Mouse (Mus musculus) stomach, postnatal 0 days (tissue): ENCODE results near the gene Kcnj14. TPM values are rescaled to one million over a fixed set of nuclear protein-coding genes. Genes with fewer than 3 reads are reported as not detected.

Experiments used
- ATAC-seq: fragments of 200-750 bp; cut with Nextera tagmentation; 2 replicates; pipeline ENCODE4 v1.8.0; 2017; ENCODE audit not compliant: low FRiP score, low TSS enrichment
- DNase-seq: peaks from one replicate; pipeline ENCODE4 v3.0.0-alpha.2; 2016; ENCODE audit warnings: low spot score
- H3K27ac ChIP-seq: fragments of 300-500 bp; sonication (generic); replicated peaks from 2 replicates; pipeline ENCODE4 v1.5.1; 2014; ENCODE audit warnings: mild to moderate bottlenecking, control low read depth
- H3K27me3 ChIP-seq: fragments of 300-500 bp; sonication (generic); 2 replicates; pipeline ENCODE4 v1.6.1; 2014; ENCODE audit warnings: low read length; ENCODE audit not compliant: control insufficient read depth, insufficient read depth
- H3K36me3 ChIP-seq: fragments of 300-500 bp; sonication (generic); 2 replicates; pipeline ENCODE4 v1.6.1; 2014; ENCODE audit warnings: low read length, mixed read lengths; ENCODE audit not compliant: control insufficient read depth, insufficient read depth
- H3K4me1 ChIP-seq: fragments of 300-500 bp; sonication (generic); replicated peaks from 2 replicates; pipeline ENCODE4 v1.6.1; 2014; ENCODE audit warnings: antibody characterized with exemption; ENCODE audit not compliant: control insufficient read depth, insufficient read depth
- H3K4me2 ChIP-seq: fragments of 300-500 bp; sonication (generic); replicated peaks from 2 replicates; pipeline ENCODE4 v1.6.1; 2014; ENCODE audit warnings: low read depth, mild to moderate bottlenecking, control low read depth, moderate library complexity
- H3K4me3 ChIP-seq: fragments of 300-500 bp; sonication (generic); 2 replicates; pipeline ENCODE4 v1.5.1; 2014; ENCODE audit warnings: low read depth, low read length, control low read depth
- H3K9ac ChIP-seq: fragments of 300-500 bp; sonication (generic); 2 replicates; pipeline ENCODE4 v1.6.1; 2014; ENCODE audit warnings: mild to moderate bottlenecking, low read length, control low read depth, mixed read lengths
- H3K9me3 ChIP-seq: fragments of 300-500 bp; sonication (generic); 2 replicates; pipeline ENCODE4 v1.6.1; 2016; ENCODE audit warnings: low read length; ENCODE audit not compliant: control insufficient read depth
- CTCF ChIP-seq: IDR thresholded peaks from 2 replicates; pipeline ENCODE4 v1.5.1; 2016; ENCODE audit warnings: antibody characterized with exemption, low read depth, mild to moderate bottlenecking, moderate library complexity
- EP300 ChIP-seq: optimal IDR thresholded peaks from 2 replicates; pipeline ENCODE3; 2016; ENCODE audit warnings: antibody characterized with exemption
- WGBS: fragments of 180-500 bp; shearing (Covaris S2); extraction: QIAGEN DNeasy Blood & Tissue Kit; methylation state at CpG from one replicate; pipeline ENCODE4 v1.1.7; 2014; 5-methylcytosine and 5-hydroxymethylcytosine counted together
- polyA plus RNA-seq: library from polyadenylated mRNA; unstranded; fragments of >200 nt; fragmentation: Nextera tagmentation; extraction: Ambion mirVana; gene quantifications from 2 replicates; pipeline ENCODE4 v1.2.1, GENCODE M21; 2015

The Kcnj14 gene
- polyA plus RNA-seq, 1 experiment from 2014 or later: 0.22 TPM

DNA sequence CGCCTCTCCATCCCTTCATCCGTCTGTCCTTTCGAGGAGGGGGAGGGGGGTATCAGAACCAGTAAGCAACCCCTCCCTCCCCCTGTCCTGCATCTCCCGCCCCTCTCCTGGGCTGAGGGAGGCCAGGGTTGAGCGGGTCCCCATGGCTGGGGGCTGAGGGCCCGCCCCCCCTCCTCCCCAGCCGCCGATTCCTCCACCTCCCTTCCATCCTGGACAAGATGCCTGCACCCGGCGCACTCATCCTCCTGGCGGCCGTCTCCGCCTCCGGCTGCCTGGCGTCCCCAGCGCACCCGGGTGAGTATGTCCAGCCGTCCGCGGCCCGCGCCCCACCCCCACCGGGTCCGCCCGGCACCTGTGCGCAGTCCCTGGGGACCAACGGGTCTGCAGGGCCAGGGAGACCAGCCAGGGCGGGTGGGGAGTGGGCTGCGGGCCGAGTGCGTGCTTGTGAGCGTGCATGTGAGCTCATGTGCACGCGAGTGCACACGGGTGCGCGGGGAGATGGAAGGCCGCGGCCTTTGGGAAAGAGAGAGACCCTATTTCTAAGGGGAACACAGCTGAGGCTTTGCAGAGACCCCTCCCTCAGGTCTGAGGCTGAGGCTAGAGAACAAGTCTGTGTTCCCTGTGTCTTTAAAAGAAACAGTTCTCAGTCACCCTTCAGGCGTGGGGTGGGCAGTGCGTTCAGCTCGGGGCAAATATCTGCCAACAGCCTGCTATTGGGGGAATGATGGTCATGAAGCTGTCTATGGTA lies 39.0 kb downstream of the Kcnj14 start:
- DNase-seq (no peak), ATAC-seq (peak; percentile 21; the same call in 1 of the 2 replicates)
- peaks cover 6% of the 10 kb centered on the region; the same call in 1 of the 2 replicates for H3K4me1 ChIP-seq
- no peak overlapping the region for H3K27ac ChIP-seq
- TF ChIP-seq EP300 (no peak), CTCF (peak; percentile 32; the same call in 1 of the 2 replicates)
- peak overlapping the region; percentile 68 for H3K4me2 ChIP-seq
- no peaks in the 10 kb centered on the region for H3K9me3 ChIP-seq
- H3K9ac ChIP-seq: peak overlapping the region; percentile 48
- 2% methylated on average over 38 of the region's 42 CpGs for WGBS
- no peaks in the 10 kb centered on the region for H3K36me3 ChIP-seq
- peak overlapping the region; percentile 43 for H3K4me3 ChIP-seq
- no peaks in the 10 kb centered on the region; the same call in 1 of the 2 replicates for H3K27me3 ChIP-seq

GRCm38 (mm10) chr7:45784524-45785372 lies 39.8 kb downstream of the Kcnj14 start, which contains the start of gene Sult2b1:
Gene Sult2b1, minus strand, starts transcription at chr7:45784669.
- Histone ChIP-seq H3K36me3 (no peaks in the 10 kb centered on the region), H3K4me1 (peaks cover 6% of the 10 kb centered on the region; the same call in 1 of the 2 replicates), H3K9ac (peak within 1 kb of the TSS; percentile 61), H3K27ac (no peak within 1 kb of the TSS), H3K27me3 (no peaks in the 10 kb centered on the region; the same call in 1 of the 2 replicates), H3K4me2 (peak within 1 kb of the TSS; percentile 93), H3K4me3 (peak within 1 kb of the TSS; percentile 55), H3K9me3 (no peaks in the 10 kb centered on the region)
- no peak for TF ChIP-seq EP300
- TF ChIP-seq CTCF: no peak
- ATAC-seq: peak; percentile 8; the same call in 1 of the 2 replicates
- peak; percentile 52 for DNase-seq
- WGBS: 18% methylated on average over 20 of the region's 20 CpGs

- peak; percentile 75 for ATAC-seq
- peak within 1 kb of the TSS; percentile 55 for H3K4me3 ChIP-seq
- no peak within 1 kb of the TSS for H3K27ac ChIP-seq
- DNase-seq: peak; percentile 90
- TF ChIP-seq EP300: no peak
- peak; percentile 60 for TF ChIP-seq CTCF
- no peaks in the 10 kb centered on the region for H3K36me3 ChIP-seq
- H3K27me3 ChIP-seq: no peaks in the 10 kb centered on the region; the same call in 1 of the 2 replicates
- H3K9ac ChIP-seq: peak within 1 kb of the TSS; percentile 61
- 0% methylated on average over 38 of the region's 38 CpGs for WGBS
- peak within 1 kb of the TSS; percentile 93 for H3K4me2 ChIP-seq
- no peaks in the 10 kb centered on the region for H3K9me3 ChIP-seq
- H3K4me1 ChIP-seq: peaks cover 6% of the 10 kb centered on the region; the same call in 1 of the 2 replicates
Measured at GRCm38 (mm10) chr7:45783511-45784091, 41.0 kb downstream of the Kcnj14 start, which contains the start of gene Lmtk3. Gene Lmtk3, plus strand, starts transcription at chr7:45783738.

GRCm38 (mm10) chr7:45782271-45782670 lies 42.3 kb downstream of the Kcnj14 start:
- no peaks in the 10 kb centered on the region for H3K36me3 ChIP-seq
- H3K9me3 ChIP-seq: no peaks in the 10 kb centered on the region
- DNase-seq: no peak
- no peaks in the 10 kb centered on the region; the same call in 1 of the 2 replicates for H3K27me3 ChIP-seq
- ATAC-seq: no peak
- no peak overlapping the region for H3K4me2 ChIP-seq
- H3K9ac ChIP-seq: no peak overlapping the region
- 63% methylated on average over 4 of the region's 4 CpGs for WGBS
- peaks cover 6% of the 10 kb centered on the region; the same call in 1 of the 2 replicates for H3K4me1 ChIP-seq
- no peak overlapping the region for H3K27ac ChIP-seq
- TF ChIP-seq EP300 (no peak), CTCF (no peak)
- H3K4me3 ChIP-seq: no peak overlapping the region

- Histone ChIP-seq H3K9me3 (no peaks in the 10 kb centered on the region), H3K4me2 (0 out of 2 replicates have a peak overlapping the region, but pooled peaks have one; percentile 20), H3K9ac (no peak overlapping the region), H3K27me3 (no peaks in the 10 kb centered on the region), H3K36me3 (no peaks in the 10 kb centered on the region), H3K4me1 (peaks cover 4% of the 10 kb centered on the region; the same call in 1 of the 2 replicates), H3K27ac (no peak overlapping the region; the same call in 1 of the 2 replicates), H3K4me3 (no peak overlapping the region)
- WGBS: 18% methylated on average over 22 of the region's 22 CpGs
- DNase-seq: no peak
- TF ChIP-seq EP300: no peak
- no peak for TF ChIP-seq CTCF
- peak; percentile 40; the same call in 1 of the 2 replicates for ATAC-seq
Measured at GRCm38 (mm10) chr7:45779081-45779641, 45.4 kb downstream of the Kcnj14 start.
